Mouse (Mus musculus) heart, adult 2 months (tissue): ENCODE data around the gene Rabif.

ENCODE experiments used
- CTCF ChIP-seq: fragments of 200-600 bp; IDR thresholded peaks from 2 replicates; pipeline ENCODE4 v1.8.1; 2022; ENCODE audit warnings: antibody characterized with exemption, mild to moderate bottlenecking, moderate library complexity
- POLR2A ChIP-seq: fragments of 200-500 bp; IDR thresholded peaks from 2 replicates; pipeline ENCODE4 v1.6.1; 2011; ENCODE audit warnings: mild to moderate bottlenecking, low read depth, low read length, control low read depth; ENCODE audit not compliant: insufficient read depth

DNA sequence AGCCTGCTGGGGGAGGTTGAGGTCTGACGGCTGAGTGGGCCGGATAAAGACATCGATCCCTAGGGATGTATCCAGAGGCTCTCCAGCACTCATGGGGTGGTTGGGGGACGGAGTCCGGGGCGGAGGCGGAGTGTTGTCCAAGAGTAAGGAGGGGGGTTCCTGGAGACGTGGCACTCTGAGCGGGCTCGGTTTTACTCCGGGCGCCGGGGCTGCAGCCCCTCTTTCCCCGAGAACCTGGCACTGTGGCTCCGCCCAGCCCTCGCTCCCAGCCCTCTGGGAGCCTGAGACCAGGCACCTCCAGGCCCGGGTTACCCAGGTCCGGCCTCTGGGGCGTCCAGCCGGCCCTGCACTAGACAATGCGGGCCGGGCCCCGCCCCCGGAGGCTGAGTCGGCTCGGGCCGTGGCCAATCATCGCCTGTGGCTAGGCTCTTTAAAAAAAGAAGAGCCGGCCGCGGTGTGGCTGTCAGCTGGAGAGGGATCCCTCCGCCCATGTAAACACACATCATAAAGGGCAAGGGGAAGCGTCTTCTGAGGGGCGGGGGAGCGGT is 62.3 kb downstream of the Rabif start:
- no peak for TF ChIP-seq CTCF
- peak; percentile 68; the same call in 1 of the 2 replicates for TF ChIP-seq POLR2A
